Mouse (Mus musculus) forelimb bud, embryonic 11.5 days (tissue): ENCODE results near the gene Npepl1.
A peak's percentile ranks its signal among the peaks of the same experiment; 100 is the strongest.

Experiments used
- DNase-seq: peaks from one replicate; pipeline ENCODE4 v3.0.0-alpha.2; 2012; ENCODE audit warnings: low read depth, low spot score

The Npepl1 gene

DNA sequence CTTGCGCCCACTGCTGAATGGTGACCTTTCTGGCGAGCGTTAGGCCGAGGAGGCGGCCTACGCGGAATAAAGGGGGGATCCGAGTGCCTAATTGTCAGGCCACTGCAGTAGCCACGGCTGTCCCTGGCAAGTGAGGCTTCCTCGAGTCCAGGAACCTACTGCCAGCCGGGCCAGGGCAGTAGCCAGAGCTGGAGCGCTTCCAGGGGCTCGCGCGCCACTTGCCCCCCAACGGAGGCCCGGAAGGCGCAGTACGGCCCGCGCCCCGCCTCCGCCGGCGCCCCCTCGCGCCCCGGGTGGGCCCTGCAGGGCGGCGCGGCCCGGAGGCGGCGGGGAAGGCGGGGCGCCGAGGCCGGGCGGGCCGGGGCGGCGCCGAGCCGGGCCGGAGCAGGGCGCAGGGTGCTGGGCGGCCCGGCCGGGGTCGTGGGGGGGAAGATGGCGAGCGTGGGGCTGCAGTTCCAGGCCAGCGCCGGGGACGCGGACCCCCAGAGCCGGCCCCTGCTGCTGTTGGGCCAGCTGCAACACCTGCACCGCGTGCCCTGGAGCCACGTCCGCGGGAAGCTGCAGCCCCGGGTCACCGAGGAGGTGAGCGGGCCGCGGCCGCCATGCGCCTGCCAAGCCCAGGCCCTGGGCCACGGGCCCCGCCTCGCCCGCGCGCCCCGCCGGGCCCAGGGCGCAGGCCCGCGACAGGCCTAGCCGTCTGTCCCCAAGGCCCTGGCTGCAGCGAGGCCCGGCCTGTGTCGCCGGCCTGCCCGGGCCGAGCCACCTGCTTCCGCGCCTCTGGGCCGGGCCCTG lies at the start of gene Npepl1:
TSS of gene Npepl1 (plus strand) at position 359 of the 792 bp plus-strand sequence.
- DNase-seq = peak; percentile 26

DNA sequence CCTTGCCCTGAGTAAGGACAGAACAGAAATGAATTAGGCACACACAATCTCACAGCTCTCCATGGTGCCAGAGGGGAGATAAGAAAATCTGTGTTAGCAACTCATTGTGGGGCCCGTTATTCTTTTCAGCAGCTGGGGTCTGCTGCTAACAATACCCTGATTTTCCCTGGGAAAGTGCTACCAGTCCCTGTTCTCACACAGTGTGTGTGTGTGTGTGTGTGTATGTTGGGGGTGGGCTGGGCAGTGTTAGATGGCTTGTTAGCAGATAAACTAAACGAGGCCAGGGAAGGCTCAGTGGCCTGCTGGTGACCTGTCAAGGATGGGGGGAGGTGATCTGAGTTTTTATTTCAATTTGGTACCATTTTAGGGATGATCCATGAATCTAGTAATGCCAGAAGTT lies 48.9 kb upstream of the Npepl1 start:
- no peak for DNase-seq

DNA sequence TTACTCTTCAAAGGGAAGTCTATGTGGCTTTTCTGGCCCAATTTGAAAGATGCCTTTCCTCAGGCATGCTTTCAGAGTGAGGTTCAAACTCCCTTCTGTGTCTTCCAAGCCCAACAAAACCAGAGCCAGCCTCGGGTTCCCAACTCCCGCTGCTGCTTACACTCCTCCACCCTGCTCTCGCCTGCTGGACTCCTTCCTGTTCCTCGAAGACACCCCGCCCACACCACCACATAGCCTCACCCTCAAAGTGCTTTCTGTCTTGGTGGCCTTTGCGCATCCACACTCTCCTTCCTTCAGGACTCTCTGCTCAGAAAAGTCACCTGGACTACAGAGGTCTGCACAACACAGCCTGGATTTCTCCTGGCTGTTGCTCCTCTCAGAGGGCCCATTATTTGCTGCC lies 47.1 kb upstream of the Npepl1 start:
- DNase-seq = no peak

DNA sequence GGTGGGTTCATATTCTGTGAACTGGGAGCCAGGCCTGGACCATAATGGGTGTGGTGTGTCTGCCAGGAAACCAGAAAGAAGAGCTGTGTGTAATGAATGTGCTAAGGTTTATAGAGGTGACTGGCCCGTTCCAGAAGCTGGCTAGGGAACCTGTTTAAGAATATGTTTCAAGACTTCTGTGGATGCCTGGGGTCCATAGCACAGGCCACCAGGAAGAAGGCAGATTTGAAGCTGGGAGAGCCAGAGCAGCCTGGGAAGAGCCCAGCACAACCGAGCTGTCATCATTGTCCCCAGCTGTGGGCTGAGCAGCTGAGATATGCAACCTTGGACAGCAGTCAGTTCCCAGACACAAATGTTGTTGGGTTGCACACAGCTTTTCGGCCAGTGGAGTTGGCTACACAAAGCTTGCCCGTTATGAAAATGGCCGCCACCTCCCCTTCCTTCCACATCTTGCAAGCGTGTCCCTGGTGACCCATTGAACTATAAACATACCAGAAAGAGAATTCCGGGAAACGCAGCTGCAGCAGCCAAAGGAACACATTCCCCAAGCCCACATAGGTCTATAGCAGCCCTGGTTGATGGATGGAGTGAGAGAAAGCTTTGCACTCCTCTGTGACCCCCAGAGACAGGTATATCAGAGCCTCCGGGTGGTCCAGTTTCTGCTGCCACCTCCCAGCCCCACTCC lies 46.5 kb upstream of the Npepl1 start:
- peak; percentile 53 for DNase-seq

DNA sequence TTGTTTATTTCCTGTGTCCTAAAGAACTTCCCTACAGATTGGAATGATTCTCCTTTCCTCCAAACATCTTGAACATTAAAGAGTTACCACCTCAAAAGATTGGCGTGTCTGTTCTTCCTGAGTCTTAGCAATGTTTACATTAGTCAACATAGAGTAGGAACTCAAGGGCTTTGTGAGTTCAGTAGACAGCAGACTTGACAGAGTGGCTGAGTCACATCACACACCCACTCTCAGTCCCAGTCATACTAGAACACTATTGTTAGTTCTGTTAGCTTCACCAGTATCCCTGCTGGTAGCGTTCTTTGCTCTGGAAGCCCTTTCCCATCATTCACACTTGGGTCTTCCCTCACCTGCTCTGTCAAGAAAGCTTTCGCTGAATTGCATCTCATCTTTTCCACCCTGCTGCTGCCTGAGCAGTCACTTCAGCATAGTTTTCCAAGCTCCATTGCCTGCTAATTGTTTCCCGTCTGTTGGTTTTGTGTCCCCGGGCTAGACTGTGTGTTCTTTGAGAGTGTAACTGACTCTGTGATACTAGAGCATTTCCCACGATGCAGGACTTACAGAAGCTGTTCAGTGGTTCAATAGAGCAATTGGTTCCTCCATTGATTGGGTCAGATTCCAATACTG lies 42.2 kb upstream of the Npepl1 start:
- DNase-seq = no peak

DNA sequence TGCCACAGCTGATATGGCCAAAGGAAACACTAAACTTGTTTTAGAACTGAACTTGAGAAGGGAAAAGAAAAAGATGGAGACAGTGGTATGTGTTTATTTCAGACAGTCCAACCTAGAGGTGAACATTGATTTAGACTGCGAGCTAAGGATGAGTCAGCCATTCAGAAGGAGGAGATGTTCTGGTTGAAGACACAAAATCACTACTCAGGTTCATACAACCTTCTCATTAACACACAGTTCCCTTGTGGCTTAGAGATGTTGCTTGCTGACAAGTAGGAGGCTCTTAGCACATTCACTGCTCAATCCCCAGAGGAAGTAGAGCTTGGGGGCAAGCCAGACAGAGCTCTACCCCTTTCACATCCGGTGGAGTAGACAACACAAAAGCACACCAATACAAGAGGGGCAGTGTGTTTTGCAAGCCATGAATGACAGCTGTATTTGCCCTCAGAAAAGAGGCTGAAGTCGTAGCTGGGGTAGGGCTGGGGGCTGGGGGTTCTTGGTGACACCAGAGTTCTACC lies 40.6 kb upstream of the Npepl1 start:
- DNase-seq = no peak

DNA sequence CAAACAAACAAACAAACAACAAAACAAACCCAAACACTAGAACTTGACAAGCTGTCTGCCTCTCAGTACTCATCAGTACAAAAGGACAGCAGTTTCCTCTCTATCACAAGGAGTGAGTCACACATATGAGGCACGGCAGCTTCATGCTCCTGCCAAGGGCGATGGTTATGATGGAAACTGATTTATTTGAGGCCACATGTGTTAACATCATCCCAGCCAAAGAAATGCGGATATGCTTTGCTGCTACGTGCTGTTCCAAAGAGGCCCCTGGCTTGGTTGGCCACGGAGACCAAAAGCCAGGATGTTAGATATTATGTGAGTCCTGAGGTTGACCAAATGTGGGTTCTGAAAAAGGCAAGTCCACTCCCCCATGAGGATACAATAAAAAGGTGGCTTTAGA lies 38.7 kb upstream of the Npepl1 start:
- DNase-seq = no peak

DNA sequence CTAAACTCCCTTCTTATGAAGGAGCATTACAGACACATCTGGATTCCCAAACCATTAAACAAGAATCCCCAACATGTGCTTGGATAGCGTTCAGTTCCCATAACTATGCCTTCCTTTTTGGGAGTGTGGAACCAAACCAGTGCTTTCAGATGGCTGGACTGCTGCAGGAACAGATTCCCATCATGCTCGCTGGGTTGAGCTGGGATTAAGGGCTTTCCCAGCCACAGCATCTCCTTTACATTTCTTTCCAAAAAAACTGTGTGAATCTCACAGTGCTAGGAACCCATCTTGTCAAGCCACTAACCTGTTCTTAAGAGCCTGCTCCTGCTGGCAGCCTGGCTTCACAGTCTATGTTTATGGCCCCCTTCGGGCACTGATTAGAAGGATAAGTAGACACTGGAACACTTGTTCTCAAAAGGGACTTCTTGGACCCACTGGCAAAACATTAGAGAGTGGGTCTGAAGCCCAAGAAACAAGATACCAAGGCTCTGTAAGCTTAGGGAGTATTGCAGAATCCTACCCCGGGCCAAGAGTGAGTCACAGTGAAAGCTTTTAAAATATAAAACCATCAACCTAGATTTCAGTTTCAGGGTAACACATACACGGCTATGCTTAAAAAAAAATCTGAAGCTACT lies 36.9 kb upstream of the Npepl1 start:
- DNase-seq = no peak

DNA sequence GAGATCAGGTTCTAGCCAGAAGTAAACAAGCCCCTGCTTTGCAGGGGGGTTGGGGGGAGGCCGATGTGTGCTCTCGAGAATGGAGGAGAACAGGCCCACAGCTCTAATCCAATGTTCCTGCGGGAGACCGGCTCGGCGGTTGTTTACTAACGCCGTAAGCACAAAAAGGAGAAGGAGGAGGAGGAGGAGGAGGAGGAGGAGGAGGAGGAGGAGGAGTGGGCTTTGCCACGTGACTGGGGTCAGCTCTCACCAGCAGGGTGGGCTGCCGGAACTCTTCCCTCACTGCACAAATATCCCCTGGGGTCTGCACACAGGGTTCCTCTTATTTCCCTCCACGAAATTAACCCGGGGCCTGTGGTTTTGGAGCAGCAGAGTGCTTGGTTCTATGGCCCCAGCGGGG lies 35.5 kb upstream of the Npepl1 start:
- peak; percentile 53 for DNase-seq

DNA sequence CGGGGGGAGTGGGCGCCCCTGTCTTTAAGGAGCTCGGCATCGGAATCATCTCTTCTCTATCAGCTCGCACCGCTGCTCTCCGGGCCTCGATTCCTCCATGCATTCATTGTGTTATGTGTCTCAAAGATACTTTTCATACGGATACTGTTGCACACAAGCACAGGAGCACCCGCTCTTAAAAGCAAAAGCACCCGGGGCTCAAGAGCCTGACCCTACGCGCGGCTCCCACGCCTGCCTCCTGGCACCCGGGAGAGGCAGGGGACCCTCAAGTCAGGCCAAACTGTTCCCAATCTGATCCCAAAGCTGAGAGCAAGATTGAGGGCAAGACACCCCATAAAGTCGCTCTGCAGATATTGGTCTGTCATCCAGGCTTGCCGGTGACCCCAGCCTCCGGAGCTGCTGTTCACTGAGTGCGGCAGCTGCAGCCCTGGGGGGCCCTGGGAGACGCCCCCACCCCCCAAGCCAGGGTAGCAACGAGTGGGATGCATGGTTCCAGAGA lies 35.0 kb upstream of the Npepl1 start:
- peak; percentile 9 for DNase-seq

DNA sequence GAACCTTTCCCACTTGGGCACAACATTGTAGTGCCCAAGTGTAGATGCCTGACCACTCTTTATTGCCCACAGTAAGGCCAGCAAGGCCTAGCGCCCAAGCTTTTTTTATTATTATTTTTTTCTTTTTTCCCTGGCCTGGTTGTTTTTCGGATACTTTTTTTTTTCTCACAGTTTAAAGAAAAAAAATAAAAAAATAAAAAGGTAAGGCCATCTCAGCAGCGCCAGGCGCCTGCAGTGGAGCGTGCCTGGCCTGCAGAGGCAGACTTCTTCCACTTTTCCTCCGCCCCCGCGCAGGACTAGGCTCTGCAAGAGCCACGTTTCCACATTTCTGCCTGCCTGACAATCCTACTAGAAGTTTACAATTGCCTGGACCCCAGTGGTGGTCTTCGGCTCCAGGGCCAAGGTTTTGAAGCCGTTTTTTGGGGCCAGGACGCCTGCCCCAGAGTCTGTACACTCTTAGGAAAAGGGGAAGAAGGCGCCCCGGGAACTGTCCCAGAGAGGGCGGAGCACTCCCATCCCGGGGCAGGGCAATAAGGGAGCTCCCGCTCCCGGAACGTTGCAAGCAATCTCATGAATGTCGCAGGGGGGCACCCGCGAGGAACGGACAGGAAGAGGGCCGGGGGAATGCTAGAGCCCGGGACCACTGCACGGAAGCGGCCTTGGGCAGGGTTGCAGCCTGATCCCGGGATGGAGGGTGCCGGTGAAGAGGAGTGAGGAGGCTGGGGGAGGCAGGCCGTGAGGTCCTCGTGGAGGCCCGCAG lies 34.3 kb upstream of the Npepl1 start, which contains the start of gene Stx16:
TSS of gene Stx16 (plus strand) at position 636 of the 760 bp plus-strand sequence.
- peak; percentile 90 for DNase-seq

DNA sequence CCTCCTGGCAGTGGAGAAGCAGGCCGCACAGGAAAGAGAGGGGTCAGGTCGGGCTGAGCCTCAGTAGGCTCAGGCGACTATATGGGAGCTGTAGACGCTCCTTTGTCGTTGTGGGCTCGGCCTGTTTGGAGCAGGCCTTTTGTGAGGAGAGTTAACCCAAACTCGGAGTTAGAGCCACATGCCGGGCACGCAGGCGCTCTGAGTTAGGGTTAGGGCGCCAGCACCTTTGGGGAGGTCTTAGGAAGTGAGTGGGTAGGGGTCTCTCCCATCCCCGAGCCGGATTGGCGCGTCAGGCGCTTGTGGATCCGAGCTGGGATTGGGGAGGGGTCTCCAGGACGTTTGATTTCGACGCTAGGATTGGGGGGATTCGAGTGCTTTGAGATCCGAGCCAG lies 33.7 kb upstream of the Npepl1 start:
- peak; percentile 44 for DNase-seq

DNA sequence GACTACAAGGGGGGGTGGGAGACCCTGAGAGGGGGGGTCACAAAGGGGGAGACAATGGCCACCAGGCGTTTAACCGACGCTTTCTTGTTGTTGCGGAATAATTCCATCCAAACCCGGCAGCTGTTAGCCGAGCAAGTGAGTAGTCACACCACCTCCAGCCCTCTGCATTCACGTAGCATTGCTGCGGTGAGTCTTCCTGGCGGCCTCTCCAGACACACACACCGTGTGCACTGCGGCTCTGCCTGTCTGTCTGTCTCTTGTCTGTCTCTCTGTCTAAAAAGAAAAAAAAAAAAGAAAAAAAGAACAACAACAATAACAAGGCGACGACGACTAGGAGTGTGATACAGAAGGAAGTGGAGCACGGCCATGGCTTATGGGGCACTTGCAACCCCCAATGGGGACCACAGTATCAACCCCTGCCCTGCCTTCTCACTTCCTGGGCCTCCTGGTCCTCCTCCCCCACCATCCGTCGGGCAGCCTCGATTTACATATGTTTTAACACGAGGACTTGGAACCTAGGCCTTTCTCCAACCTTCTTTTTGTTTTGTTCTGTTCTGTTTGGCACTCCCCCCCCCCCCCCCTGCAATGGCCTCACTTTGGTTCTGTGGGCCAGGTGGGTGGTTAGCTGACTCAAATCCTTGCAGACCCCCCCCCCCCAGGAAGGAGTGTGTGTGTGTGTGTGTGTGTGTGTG lies 33.0 kb upstream of the Npepl1 start:
- DNase-seq = no peak

DNA sequence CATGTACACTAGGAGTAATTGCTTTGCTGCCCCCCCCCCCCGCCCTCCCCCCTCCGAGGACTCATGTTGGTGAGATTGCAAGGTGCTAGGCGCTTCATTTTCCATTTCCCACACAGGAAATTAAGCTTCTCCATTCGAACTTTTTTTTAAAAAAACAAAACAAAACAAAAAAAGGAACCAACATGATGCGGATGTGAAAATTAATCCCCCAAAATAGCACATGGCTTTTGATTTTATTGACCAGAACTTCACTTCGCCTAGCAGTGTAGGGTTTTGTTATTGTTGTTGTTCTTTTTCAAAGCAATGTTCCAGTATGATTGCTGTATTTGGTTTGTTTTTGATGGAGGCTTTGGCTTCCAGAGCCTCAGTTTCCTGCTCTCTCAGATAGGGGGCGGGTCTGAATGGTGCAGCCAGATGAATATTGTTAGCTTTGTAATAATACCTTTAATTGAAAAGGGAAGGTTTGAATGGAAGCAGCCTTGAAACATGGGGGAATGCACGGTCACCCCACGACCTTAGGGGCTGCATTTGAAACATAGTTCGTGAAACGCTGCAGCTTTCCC lies 32.3 kb upstream of the Npepl1 start:
- no peak for DNase-seq

DNA sequence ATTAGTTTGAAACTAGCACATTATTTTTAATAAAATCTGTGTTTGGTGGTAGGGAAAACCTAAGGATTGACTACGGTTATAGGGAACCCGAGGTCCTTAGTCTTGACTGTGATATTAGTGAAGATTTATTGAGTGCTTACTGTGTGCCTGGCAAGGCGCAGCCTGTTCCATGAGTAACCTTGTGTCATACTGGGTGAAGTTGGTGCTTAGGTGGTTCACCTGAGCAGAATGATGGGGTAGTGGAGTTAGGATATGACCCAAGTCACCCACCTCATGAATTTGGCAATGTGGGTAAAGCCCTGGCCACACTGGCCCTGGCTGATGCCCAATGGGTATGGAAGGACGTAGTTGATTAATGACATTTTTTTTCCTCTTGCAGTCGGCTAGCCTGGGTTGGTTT lies 28.3 kb upstream of the Npepl1 start:
- DNase-seq = no peak

DNA sequence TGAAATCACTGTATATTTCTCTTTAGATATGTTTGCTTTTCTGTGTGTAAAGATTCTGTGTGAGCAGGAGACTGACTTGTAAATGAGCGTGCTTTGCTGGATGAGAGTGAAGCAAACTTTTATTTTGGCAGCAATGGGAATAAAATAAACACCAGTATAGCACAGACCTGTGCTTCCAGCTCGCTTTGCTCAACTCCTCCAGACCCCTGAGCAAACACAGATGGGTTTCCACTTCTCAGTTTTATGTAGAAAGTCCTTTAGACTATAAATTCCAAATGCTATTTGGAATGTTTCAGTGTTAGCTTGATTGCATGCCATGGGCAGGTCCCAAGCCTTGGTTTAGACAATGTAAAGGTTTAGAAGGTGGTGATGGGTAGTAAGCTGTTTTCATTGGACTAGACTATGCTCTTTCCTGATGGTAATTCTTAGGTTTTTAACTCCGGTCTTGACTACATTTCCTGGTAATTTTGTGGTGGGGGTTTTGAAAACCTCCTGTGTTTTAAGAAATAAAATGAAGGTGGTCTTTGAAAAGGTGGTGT lies 27.7 kb upstream of the Npepl1 start:
- no peak for DNase-seq

DNA sequence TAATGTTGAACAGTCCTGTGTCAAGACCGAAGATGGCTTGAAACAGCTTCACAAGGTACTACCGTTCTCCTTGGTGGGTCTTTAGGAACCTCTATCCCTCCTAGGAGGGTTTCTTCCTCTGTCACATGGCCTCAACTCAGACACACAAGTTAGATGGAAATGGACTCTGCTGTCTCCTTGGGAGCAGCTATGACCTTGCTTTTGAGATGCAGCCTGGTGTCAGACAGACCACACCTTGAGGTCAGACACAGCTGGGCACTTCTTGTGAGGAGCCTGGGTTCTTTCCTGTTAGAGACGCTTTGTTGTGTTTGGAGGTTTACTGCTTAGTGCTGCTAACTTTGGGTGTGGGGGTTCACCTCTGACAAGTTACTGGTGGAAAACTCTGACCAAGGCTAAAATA lies 15.1 kb upstream of the Npepl1 start:
- DNase-seq = no peak

DNA sequence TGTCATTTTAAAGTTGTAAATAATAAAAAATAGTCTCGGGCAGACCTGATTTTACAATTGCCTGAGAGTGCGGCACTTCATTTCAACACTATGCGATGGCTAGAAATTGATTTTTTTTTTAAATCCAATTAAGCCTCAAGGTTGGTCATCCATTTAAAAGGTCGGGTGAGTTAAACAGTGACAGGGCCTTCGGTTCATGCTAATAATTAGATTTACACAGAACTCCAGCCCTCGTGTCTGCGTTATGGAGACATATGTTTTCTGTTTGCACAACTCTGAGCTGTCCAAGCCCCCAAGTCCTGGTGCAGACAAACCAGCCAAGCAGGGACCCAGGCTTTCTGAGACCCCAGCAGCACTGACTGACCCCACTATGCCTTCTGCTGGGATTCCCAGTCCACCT lies 7.8 kb upstream of the Npepl1 start:
- no peak for DNase-seq

DNA sequence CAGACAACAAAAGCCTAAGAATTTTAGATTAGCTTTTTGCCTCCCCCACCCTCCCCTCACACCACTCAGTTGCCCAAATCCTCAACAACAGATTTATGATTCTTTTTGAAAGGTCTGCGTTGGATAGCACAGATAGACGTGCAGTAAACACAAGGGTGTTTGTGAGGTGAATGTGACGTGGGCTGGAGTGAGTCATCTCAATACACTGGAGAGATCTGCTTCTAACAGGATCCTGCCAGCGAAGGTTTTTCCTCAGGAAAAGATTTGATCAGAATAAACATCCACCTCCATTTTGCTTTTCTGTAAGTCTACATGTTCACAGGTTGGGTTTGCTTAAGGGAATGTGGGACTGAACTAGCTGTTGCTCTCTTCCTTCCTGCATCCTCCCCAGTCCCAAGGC lies 6.6 kb upstream of the Npepl1 start:
- no peak for DNase-seq

DNA sequence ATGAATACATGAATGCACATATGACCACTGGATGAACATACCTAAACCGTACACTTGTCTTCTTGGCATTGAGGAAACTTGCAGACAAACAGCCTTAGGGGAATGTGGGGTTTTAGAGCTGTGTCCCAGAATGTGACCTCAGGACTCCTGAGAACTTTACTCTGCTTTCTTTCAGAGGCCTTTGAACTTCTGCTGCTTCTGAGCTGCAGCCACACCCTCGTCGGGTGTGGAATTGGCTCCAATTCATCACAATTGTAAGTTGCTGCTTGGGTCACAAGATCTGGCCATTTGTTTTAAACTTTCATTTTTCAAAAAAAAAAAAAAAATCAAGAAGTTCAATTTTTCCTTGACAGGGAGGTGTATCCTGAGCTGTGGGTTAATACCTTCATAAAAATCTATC lies 2.8 kb upstream of the Npepl1 start:
- DNase-seq = no peak
